Mouse (Mus musculus) stomach, postnatal 0 days (tissue): ENCODE results near the gene Il18r1.

Experiments
- CTCF ChIP-seq: IDR thresholded peaks from 2 replicates; pipeline ENCODE4 v1.5.1; 2016; ENCODE audit warnings: antibody characterized with exemption, low read depth, mild to moderate bottlenecking, moderate library complexity
- EP300 ChIP-seq: optimal IDR thresholded peaks from 2 replicates; pipeline ENCODE3; 2016; ENCODE audit warnings: antibody characterized with exemption

DNA sequence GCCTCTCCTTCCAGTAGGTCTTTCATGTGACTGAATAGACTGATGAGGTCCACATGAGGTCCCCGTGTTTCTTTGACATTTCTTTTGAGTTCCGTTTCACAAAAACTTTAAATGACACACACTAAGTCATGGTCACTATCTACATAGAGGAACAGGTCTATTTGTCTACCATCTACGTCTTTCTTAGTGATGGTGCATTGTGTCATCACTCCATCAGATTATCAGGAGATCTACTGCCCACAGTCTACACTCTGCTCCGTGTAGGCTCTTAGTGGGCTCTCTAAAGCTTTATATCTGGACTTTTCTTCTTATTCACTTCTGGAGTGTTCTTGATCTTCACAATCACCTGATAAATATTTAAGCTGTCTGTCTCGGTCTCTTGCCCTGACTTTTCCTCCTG is 63.9 kb downstream of the Il18r1 start:
- no peak for TF ChIP-seq EP300
- TF ChIP-seq CTCF, result no peak
